Mouse (Mus musculus) layer of hippocampus, postnatal 25 days (tissue): ENCODE results near the gene Nucb1. TPM values are rescaled to one million over a fixed set of nuclear protein-coding genes. Genes with fewer than 3 reads are reported as not detected.
A peak's percentile ranks its signal among the peaks of the same experiment; 100 is the strongest.
"Not testable (repeated sequence)": the region's sequence is repeated elsewhere in the genome, so short reads cannot be mapped to it uniquely, and the experiment has no call there.

Experiments used
- DNase-seq, 2 experiments: peaks; one replicate each; pipeline ENCODE4 v3.0.0; 2022; ENCODE audit warnings: mixed read lengths in 2 of 2, low spot score in 1 of 2; ENCODE audit errors: extremely low spot score in 1 of 2
- total RNA-seq, 2 experiments: library from RNA; stranded (reverse); gene quantifications; 2 replicates each; pipeline ENCODE4 v1.2.3; 2021

Nucb1 gene
- total RNA-seq, 2 experiments from 2014 or later = 102 to 105 TPM

DNA sequence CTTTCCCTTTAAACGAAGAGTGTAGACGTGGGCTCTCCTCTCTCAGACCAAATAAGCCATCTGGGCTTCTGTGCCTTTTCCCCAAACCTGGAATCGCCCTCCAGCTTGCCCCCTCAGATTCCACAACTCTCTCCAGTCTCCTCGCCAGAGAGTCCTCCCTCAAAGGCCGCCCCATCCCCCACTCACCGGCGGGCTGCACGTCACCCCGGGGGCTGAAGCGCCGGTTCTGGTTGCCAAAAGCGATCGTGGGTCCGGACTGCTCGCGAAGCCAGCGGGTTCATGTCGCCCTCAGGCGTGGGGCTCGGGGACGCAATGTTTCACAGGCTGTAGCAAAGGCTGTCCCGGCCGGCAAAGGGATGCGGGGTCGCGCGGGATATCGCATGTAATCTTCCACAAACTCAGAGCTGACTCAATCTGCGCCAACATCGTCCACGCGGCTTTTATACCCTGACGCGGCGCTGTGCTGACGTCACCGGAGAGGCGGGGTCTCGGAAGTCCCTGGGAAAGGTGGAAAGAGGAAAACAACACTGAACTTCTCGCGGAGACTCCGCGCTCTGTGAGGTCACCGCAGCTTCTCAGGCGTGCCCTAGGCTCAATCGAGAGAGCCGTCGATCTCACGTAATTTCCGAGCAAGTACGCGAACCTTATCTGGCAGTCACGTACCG, 15.7 kb upstream of the Nucb1 start, which contains the start of the genes Ppp1r15a and Plekha4:
Gene Ppp1r15a, minus strand, starts transcription at position 460 of the 665 bp plus-strand sequence.
Gene Plekha4, plus strand, starts transcription at position 522 of the 665 bp plus-strand sequence.
- DNase-seq = peak; percentile 97 to 98

DNA sequence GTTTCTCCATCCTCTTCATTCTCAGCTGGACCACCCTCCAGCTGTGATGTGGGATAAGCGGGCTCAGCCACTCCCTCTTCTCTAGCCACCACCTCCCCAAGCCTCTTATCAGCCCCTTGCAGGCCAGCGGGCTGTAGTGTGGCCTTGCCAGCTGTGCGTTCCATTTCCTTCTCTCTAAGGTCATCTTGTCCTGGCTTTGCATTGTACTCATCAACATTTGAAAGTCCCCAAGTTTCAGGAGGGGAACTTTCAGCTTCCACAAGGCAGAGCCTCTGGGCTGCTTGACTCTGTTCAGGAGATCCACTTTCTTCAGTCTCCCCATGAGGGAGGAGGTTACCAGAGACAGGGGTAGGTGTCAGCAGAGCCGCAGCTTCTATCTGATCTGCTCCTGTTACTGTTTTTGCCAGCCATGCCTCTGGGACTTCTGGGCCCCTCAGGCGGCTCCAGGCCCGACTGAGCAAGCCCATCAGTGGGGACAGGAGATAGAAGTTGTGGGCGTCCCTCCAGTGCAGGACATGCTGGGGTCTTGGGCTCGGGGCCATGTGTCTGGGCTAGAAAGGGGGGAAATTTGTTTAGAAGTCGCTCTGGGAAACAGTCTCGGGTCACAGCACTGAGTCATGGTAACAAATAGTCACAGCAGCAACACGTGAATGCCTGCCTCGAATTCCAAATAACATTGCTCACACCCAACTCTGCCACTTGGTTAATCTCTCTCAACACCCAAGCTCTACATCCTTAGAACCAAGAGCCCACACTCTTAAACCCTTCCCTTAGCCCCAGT, 14.8 kb upstream of the Nucb1 start:
- DNase-seq = no peak

DNA sequence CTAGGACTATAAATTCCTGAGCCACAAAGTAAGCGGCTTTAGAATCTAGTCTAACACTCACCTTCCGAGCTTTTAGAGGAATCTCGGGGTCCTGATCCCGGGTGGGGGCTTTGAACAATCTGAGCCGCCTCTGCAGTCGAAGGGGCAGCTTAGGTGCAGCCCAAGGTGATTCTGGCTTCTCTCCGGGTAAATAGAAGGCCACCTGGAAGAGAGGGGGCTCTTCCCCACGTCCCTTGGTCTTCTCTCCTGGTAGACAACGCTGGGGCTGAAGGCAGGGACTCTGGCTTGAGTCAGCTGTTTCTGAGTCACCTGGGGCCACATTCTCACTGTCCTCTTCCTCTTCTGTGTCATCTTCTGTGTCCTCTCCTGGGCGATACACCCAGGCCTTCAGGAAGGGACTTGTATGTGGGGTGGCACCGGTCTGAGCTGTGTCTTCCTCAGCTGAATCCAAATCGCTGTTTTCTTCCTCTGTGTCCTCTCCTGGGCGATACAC, 13.5 kb upstream of the Nucb1 start:
- DNase-seq = no peak

DNA sequence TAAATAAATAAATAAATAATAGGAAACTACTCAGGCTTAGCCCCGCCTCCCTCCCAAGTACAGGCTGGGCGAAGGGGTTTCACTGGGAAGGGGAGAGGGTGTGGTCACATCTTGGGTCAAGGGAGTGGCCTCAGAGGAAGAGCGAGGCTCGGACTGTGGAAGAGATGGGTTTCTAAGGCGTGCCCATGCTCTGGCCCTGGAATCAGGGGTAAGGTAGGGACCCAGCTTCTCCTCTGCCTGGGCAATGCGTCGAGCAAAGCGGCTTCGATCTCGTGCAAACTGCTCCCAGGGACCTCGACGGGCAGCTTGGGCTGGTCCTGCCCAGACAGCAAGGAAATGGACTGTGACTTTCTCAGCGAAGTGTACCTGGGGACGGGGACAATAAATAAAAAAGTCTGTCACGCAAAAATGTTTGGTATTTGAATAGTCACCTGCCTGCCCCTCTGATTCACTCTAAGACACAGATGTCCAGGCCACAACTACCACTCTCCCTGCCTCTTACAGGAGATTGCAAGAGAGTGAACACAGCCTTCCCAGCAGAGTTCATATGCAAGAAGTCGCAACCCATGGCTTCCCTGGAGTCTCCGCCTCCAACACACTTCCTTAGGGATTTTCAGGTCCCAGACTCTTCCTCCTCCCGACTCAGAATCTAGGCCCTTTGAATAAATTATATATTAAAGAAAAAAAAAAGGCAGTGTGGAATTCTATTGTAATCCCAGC, 12.9 kb upstream of the Nucb1 start:
- no peak for DNase-seq

DNA sequence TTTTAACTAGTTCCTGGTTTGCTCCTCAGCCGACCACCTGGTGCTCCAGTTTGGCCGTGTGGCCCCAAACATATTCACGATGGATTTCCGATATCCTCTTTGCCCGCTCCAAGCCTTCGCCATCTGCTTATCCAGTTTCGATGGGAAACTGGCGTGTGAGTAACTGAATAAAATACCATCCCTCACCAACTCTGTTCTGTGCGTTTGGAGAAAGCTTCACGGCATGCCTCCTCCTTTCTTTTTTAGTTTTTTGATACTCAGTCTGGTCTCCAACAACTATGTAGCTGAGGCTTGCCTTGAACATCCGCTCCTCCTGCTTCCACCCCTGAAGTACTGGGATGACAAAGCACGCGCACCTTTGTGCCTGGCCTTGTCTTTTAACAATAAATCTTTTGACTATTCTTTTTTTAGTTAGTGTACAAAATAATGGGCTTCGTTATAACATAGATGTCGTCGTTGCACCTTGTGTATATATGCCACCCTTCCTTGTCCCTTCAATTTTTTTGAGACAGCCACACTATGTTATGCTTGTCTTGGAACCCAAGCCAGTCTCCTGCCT, 12.1 kb upstream of the Nucb1 start:
- DNase-seq = no peak

DNA sequence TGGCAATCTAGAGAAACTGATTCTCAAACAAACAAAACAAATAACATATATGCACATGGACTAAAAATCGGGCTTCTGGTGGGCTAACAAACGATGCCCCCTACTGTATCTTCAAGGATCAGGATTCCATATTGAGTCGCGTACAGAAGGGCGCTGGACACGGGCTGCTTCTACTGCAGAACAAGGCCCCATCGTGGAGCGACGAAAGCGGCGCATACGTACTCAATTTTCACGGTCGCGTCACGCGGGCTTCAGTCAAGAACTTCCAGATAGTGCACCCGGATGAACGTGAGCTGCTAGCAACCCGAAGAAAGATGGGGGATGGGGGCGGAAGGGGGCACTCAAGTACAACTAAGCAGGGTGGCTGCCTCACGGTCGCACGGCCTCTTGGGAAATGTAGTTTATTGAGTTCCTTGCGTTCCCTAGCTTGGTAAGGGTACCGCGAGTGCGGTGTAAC, 11.6 kb upstream of the Nucb1 start:
- peak; percentile 73 to 78 for DNase-seq

DNA sequence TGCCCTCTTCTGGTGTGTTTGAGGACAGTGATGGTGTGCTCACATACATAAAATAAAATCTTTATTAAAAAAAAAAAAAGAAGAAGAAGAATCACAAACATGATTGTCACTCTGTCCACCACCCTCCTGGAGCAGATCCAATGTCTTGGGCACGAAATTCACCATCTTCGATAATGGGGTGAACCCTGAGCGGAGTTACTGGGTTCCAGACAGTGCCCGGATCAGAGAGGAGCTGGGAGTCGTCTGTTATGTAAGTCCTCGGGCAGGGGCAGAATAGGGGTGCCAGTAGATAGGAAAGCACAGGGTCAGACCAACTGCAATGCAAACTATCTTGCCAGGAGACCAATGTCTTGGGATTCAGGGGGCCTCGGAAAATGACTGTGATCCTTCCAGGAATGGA, 10.4 kb upstream of the Nucb1 start:
- no peak for DNase-seq

DNA sequence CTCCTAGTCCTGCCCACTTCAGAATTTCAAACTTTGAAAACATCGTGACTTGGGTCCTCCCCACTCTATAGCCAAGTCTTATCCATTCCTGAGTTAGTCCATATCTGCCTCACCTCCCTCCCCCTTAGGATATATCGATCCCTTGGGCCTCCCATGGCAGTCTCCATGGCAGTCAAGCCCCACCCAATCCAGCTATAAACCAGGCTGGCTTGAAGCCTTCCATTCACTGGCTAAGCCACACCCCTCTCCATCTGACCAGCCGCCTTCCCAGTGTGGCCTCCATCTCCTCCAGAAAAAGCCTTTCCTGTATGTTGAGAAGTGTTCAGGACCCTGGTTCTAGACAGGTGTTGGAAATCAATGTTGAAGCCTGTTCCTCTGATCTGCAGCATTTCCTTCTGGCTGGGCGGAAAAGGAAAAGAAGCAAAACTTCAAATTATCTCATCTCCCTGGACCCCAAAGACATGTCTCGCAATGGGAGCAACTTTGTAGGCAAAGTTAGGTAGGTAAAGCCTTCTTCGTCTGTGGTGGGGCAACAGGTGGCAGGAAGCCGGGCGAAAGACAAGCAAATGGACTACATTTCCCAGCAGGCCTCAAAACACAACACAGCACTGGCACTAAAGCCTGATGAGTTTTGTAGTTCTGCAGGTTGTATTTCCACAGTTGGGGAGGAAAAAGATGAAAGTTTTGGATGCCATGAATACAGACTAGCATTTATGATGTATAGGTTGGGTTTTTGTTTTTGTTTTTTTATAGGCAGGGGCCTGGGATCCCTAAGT, 9.3 kb upstream of the Nucb1 start:
- DNase-seq = no peak

DNA sequence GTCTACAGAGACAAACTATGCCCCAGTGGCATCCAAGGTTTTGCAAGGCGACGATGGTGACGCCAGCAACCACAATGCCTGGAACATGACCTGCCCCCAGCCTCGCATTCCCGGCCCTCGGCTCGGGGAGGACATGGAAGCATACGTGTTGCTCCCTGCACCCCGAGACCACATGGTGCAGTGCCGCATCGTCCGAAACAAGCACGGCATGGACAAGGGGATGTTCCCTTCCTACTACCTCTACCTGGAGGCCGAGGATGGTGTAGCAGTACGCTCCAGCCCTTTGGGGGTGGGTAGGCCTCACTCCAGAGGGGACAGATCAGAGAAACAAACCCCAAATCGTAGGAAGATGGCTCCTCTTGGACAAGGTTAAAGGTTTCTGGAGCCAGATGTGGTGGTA, 8.4 kb upstream of the Nucb1 start:
- no peak for DNase-seq

DNA sequence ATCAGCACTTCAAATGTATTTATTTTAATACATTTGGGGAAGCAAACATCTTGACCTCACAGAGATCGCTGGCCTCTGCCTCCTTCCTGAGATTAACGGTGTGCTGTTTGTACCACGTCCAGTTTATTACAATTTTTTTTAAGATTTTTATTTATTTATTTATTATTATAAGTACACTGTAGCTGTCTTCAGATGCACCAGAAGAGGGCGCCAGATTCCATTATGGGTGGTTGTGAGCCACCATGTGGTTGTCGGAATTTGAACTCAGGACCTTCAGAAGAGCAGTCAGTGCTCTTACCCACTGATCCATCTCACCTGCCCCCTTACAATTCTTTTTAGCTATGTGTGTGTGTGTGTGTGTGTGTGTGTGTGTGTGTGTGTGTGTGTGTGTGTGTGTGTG, 6.6 kb upstream of the Nucb1 start:
- DNase-seq = not testable (repeated sequence)

DNA sequence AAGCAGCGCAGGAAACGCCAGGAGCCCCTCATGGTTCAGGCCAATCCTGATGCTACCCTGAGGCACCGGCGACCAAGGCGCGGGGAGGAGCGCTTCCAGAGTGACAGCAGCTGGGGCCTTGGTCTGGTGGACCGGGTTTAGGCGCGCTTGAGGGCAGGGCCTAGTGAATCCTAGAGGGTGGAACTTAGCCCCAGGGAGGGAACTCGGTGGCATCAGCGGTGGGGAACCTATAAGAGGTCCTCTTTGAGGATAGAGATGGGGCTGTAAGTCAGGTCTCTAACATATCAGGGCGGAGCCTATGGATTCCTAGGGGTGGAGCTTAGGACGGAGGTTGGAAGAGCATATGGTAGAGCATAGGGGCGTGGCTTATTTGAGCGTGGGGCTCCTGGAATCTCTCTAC, 5.2 kb upstream of the Nucb1 start:
- no peak for DNase-seq

DNA sequence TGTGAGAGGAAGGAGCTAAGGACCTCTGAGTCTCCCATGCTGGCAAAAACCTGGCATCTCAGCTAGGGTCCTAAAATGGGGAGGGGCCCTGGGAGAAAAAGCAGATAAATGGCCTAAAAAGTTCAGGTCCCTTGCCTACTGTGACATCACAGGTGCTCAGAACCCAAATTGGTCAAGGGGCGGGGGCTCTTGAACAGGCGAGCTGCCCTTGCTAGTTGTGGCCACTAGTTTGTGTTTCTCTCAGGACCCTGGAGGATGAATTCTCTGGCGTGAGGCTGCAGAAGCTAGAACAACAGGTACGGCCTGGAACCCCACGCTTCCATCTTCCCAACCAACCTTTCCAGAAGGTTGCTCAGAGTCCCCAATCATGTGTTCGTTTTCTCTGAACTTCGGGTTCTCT, 4.2 kb upstream of the Nucb1 start:
- DNase-seq = no peak

DNA sequence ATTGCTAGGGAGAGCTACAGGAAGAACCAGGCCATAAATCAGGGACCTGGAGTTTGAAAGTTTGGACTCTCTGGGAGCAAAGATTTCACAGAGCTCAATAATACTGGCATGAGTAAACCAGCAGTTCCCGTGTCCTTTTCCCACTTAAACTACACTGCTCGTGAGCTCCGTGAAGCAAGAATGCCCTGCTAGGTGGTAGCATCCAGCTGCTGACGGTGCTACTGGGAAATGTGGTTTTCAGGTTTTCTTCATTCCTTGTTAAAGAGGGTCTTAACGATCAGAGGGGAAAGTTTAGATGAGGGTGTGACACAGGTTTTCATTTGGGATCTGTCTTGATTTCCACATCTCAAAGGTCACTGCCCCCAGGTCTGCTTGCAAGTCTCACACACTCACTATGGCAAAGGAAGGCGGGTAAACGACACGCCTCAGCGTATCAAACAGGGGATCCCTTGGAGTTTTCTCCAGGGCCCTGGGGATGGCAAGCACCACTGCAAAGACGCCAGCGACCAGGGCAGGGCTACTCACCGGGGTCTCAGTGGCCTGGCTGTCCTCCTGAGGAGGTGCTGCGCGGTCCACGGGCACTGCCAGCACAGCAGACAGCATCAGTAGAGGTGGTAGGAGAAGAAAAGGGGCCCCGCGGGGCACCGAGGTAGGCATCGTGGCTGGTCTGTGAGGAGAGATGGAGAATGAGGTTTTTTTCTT, 874 bp downstream of the Nucb1 start:
- no peak for DNase-seq

DNA sequence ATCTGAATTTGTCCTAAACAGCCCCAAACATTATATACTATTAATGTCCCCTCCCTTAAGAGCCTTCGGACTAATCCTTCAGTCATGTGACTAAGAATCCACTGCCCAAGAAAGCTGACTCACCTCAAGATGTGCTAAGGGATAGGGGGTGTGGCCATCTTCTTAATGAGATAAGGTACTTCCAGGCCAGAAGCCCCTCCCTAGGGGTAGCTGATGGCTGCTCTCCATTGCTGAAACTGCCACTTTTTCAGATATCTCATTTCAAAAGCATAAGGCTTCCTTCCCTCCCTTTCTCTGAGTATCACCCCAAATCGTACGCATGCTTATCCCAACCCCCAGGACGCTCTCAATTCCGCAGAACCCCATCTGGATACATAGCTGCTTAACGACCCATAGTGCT, 1.6 kb downstream of the Nucb1 start:
- DNase-seq = no peak

DNA sequence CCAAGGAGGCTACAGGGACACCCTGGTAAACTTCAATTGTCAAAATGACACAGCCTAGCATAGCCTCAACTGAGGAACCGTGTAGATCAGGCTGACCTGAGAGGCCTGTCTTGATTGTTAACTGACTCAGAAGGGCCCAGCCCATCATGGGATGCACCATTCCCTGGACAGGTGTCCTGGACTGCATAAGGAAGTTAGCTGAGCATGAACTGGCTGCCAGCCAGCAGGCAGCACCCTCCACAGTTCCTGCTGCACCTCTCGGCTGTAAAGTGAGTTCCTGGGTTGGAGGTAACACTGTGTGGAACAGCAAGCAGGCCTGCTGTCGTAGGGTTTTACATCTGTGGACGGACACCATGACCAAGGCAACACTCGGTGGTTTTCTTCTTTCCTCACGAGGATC, 2.6 kb downstream of the Nucb1 start:
- DNase-seq = no peak

DNA sequence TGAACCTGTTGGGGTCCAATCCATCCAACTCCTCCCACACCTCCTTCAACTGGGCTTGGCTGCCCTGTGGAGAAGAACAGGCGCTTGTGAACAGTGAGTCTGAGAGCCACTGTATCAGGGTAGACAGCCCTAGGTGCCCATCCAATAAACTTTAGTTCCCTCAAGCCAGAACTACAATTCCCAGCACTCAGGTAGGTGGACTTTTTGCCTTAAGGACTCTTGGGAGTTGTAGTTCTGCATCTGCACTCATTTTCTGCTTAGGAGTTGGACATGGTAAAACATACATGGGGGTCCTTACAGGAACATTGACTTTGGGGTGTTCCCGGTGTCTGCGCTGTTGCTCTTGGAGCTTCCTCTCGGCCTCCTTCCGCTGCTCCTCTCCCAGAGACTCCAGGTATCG, 11.8 kb downstream of the Nucb1 start:
- no peak for DNase-seq

DNA sequence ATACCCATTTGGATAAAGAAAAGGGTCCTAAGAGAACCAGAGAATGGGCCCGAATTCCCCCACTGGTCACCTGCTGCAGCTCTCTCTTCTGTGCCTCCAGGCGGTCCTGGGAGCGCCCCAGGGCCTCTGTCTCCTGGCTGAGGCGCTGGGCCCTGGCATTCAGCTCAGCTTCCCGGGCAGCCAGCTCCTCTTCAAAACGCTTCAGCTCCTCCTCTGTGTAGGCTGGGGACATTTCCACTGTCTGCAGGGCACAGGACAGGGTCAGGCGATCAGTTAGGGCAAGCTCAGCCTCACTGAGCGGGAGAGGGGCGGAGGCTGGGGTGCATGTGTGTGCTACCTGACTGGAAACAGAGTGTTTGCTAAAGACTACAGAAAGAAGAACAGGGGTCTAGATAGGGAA, 15.7 kb downstream of the Nucb1 start:
- DNase-seq = no peak

DNA sequence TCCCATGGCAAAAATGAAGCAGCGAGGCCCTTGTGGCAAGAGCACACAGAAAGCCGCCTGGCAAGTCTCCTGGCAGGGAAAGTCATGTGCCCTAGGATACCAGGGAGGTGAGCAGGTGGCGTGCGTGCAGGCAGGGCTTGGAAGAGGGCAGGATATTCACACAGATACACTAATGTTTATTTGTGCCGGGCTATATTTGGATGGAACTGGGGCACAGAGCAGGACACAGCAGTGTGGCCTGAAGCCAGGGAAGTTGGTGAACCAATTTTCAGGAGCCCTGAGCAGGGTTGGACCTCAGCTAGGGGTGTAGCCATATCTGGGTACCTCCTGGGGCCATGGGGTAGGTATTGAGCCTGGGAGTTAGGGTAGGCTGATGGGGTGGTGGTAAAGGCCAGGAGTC, 17.3 kb downstream of the Nucb1 start:
- DNase-seq = no peak

DNA sequence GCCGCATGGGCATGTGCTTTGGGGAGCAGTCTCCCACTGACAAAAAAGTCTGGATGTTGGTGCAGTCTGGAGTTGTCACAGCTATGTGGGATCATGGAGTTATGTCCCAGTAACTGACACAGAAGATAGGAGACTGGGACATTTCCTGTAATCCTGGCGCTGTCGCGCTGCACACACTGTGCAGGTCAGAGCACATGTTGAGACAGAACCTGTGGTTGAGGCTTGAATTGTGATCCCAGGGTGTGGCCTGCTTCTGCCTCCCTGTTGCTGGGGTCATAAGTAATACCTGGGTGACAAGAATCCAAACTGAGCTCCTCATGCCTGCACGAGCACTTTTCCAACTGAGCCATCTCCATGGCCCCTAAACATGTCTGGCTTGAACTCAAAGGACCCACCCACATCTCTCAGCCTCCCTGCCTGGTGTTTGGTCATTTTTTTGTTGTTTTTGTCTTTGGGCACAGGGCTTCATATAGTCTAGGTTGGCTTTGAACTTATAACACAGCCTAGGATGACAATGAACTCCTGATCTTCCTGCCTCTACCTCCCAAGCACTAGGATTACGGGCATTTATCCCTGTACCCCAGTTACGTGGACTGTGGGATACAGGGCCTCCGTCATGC, 17.9 kb downstream of the Nucb1 start:
- DNase-seq = no peak
